Mouse (Mus musculus) ES-E14 (cell line): ENCODE results near the gene Nek3. TPM values are rescaled to one million over a fixed set of nuclear protein-coding genes. Genes with fewer than 3 reads are reported as not detected.

Source experiments
- DNase-seq: peaks from one replicate; pipeline ENCODE4 v3.0.0-alpha.2; 2013; ENCODE audit warnings: low read depth, low spot score
- H3K27ac ChIP-seq: 2 replicates; pipeline ENCODE4 v1.5.1; 2012; ENCODE audit warnings: low read depth, mild to moderate bottlenecking, low read length, moderate library complexity, mixed read lengths; ENCODE audit not compliant: poor library complexity, insufficient read depth, severe bottlenecking
- H3K36me3 ChIP-seq: 2 replicates; pipeline ENCODE4 v1.6.1; 2012; ENCODE audit warnings: mild to moderate bottlenecking, low read length, moderate library complexity, mixed read lengths; ENCODE audit not compliant: control insufficient read depth, poor library complexity, insufficient read depth, severe bottlenecking
- H3K4me1 ChIP-seq, 2 experiments: fragments of 150-350 bp in 1 of 2; sonication (generic) in 1 of 2; 2 replicates each; pipeline ENCODE4 v1.6.1; 2012; ENCODE audit warnings: low read length in 2 of 2, mild to moderate bottlenecking in 1 of 2, mixed read lengths in 1 of 2; ENCODE audit not compliant: control insufficient read depth in 2 of 2, insufficient read depth in 2 of 2, poor library complexity in 1 of 2
- H3K4me3 ChIP-seq, 2 experiments: fragments of 150-350 bp in 1 of 2; sonication (generic) in 1 of 2; 2 replicates each; pipeline ENCODE4 v1.5.1; 2012; ENCODE audit warnings: low read length in 2 of 2, low read depth in 1 of 2, mild to moderate bottlenecking in 1 of 2, mixed read lengths in 1 of 2; ENCODE audit not compliant: insufficient read depth in 1 of 2, poor library complexity in 1 of 2, severe bottlenecking in 1 of 2
- H3K9ac ChIP-seq: 2 replicates; pipeline ENCODE4 v1.6.1; 2012; ENCODE audit warnings: low read depth, mild to moderate bottlenecking, low read length, mixed read lengths; ENCODE audit not compliant: poor library complexity, insufficient read depth, severe bottlenecking
- H3K9me3 ChIP-seq: fragments of 150-350 bp; sonication (generic); 2 replicates; pipeline ENCODE4 v1.6.1; 2012; ENCODE audit warnings: low read depth, mild to moderate bottlenecking, low read length; ENCODE audit not compliant: control insufficient read depth, insufficient read depth
- CHD2 ChIP-seq: IDR thresholded peaks from 2 replicates; pipeline ENCODE4 v1.6.1; 2014; ENCODE audit warnings: mild to moderate bottlenecking, low read depth, low read length, inconsistent platforms
- HCFC1 ChIP-seq: IDR thresholded peaks from 2 replicates; pipeline ENCODE4 v1.6.1; 2012; ENCODE audit warnings: low read length, inconsistent platforms, borderline replicate concordance; ENCODE audit not compliant: insufficient read depth
- MAFK ChIP-seq: IDR thresholded peaks from 2 replicates; pipeline ENCODE4 v1.6.1; 2014; ENCODE audit warnings: mild to moderate bottlenecking, low read depth, low read length, inconsistent platforms; ENCODE audit not compliant: insufficient read depth
- ZC3H11A ChIP-seq: IDR thresholded peaks from 2 replicates; pipeline ENCODE4 v1.6.1; 2012; ENCODE audit warnings: low read depth, mild to moderate bottlenecking, inconsistent platforms, low read length, borderline replicate concordance
- ZNF384 ChIP-seq: IDR thresholded peaks from 2 replicates; pipeline ENCODE4 v1.6.1; 2012; ENCODE audit warnings: low read depth, low read length, inconsistent platforms
- in situ Hi-C, 2 experiments: fragments of 600-800 bp; cut with MboI; formaldehyde crosslinking; loops; one replicate each; pipeline ENCODE4 v1.15.1; 2025; ENCODE audit warnings: low sequenced_read_pairs in 2 of 2, inconsistent platforms in 1 of 2; ENCODE audit not compliant: unreplicated experiment in 2 of 2
- total RNA-seq: library from RNA; depleted of rRNA; stranded (reverse); fragments of 300-350 nt; gene quantifications from 2 replicates; pipeline ENCODE4 v1.2.3, GENCODE M21; 2012

Nek3 gene
- total RNA-seq, 1 experiment: 7.9 TPM

- H3K4me3 ChIP-seq: no peak overlapping the region
- TF ChIP-seq HCFC1 (no peak), CHD2 (no peak), ZNF384 (no peak), ZC3H11A (no peak), MAFK (no peak)
- in situ Hi-C loops: no loop called here
- DNase-seq: no peak
- no peak overlapping the region for H3K27ac ChIP-seq
- H3K4me1 ChIP-seq: no peaks in the 10 kb centered on the region
- H3K36me3 ChIP-seq: no peaks in the 10 kb centered on the region
- H3K9me3 ChIP-seq: no peaks in the 10 kb centered on the region
- no peak overlapping the region for H3K9ac ChIP-seq
These were observed 32.0 kb downstream of the Nek3 start for GRCm38 (mm10) chr8:22134078-22134749.

- in situ Hi-C loops: no loop called here
- TF ChIP-seq MAFK (no peak), ZC3H11A (no peak), HCFC1 (no peak), CHD2 (no peak), ZNF384 (no peak)
- Histone ChIP-seq H3K36me3 (no peaks in the 10 kb centered on the region; the same call in 1 of the 2 replicates), H3K4me1 (no peaks in the 10 kb centered on the region), H3K9ac (no peak overlapping the region), H3K27ac (no peak overlapping the region), H3K9me3 (no peaks in the 10 kb centered on the region), H3K4me3 (no peak overlapping the region)
- no peak for DNase-seq
These were observed 34.2 kb downstream of the Nek3 start for GRCm38 (mm10) chr8:22132062-22132461.

- Histone ChIP-seq H3K27ac (no peak within 1 kb of the TSS), H3K36me3 (no peaks in the 10 kb centered on the region; the same call in 1 of the 2 replicates), H3K9ac (peak within 1 kb of the TSS; percentile 53), H3K9me3 (no peaks in the 10 kb centered on the region), H3K4me3 (peak within 1 kb of the TSS; percentile 59 to 79), H3K4me1 (peaks cover 0 to 6% of the 10 kb centered on the region in 2 experiments; a peak in 2 of 4 replicates)
- TF ChIP-seq ZNF384: peak; percentile 83
- no peak for TF ChIP-seq CHD2
- TF ChIP-seq HCFC1: no peak
- in situ Hi-C loops: loop anchor here in 1 of 2 experiments (10.0 kb wide), 1 partner anchor 130 kb away; no protein-coding TSS in a partner anchor
- peak; percentile 82 for DNase-seq
These were observed 41.7 kb downstream of the Nek3 start, which contains the start of gene Nek5 for GRCm38 (mm10) chr8:22124220-22125152. Gene Nek5 (minus strand): TSS chr8:22125053.

GRCm38 (mm10) chr8:22107020-22107419, 59.2 kb downstream of the Nek3 start:
- TF ChIP-seq ZC3H11A (no peak), CHD2 (no peak), HCFC1 (no peak), ZNF384 (peak; percentile 87)
- Histone ChIP-seq H3K27ac (no peak overlapping the region), H3K36me3 (no peaks in the 10 kb centered on the region), H3K9ac (no peak overlapping the region), H3K4me3 (no peak overlapping the region), H3K4me1 (no peaks in the 10 kb centered on the region), H3K9me3 (no peaks in the 10 kb centered on the region)
- in situ Hi-C loops: no loop called here
- DNase-seq: no peak
